Mouse (Mus musculus) heart, embryonic 12.5 days (tissue): ENCODE data around the gene Nova1. TPM values are rescaled to one million over a fixed set of nuclear protein-coding genes. Genes with fewer than 3 reads are reported as not detected.

ENCODE experiments used
- ATAC-seq: fragments of 200-750 bp; cut with Nextera tagmentation; 2 replicates; pipeline ENCODE4 v1.8.0; 2017; ENCODE audit warnings: moderate TSS enrichment, moderate library complexity; ENCODE audit not compliant: insufficient number of reproducible peaks, low FRiP score
- H3K27ac ChIP-seq: fragments of 300-500 bp; sonication (generic); 2 replicates; pipeline ENCODE4 v1.5.1; 2016; ENCODE audit warnings: mild to moderate bottlenecking, moderate library complexity; ENCODE audit not compliant: poor library complexity, severe bottlenecking
- H3K27me3 ChIP-seq: fragments of 300-500 bp; sonication (generic); replicated peaks from 2 replicates; pipeline ENCODE4 v1.6.1; 2016; ENCODE audit warnings: mild to moderate bottlenecking, moderate library complexity
- H3K36me3 ChIP-seq: fragments of 300-500 bp; sonication (generic); 2 replicates; pipeline ENCODE4 v1.6.1; 2016; ENCODE audit warnings: mild to moderate bottlenecking, moderate library complexity
- H3K4me1 ChIP-seq: fragments of 300-500 bp; sonication (generic); replicated peaks from 2 replicates; pipeline ENCODE4 v1.6.1; 2016; ENCODE audit warnings: mild to moderate bottlenecking
- H3K4me2 ChIP-seq: fragments of 300-500 bp; sonication (generic); 2 replicates; pipeline ENCODE4 v1.6.1; 2016; ENCODE audit warnings: mild to moderate bottlenecking, moderate library complexity
- H3K4me3 ChIP-seq: fragments of 300-500 bp; sonication (generic); 2 replicates; pipeline ENCODE4 v1.5.1; 2016; ENCODE audit warnings: mild to moderate bottlenecking
- H3K9ac ChIP-seq: fragments of 300-500 bp; sonication (generic); 2 replicates; pipeline ENCODE4 v1.6.1; 2016; ENCODE audit warnings: mild to moderate bottlenecking, moderate library complexity
- H3K9me3 ChIP-seq: fragments of 300-500 bp; sonication (generic); replicated peaks from 2 replicates; pipeline ENCODE4 v1.6.1; 2016; ENCODE audit warnings: mild to moderate bottlenecking, moderate library complexity
- WGBS: fragments of 180-500 bp; shearing (Covaris S2); methylation state at CpG from one replicate; pipeline ENCODE4 v1.1.7; 2016; 5-methylcytosine and 5-hydroxymethylcytosine counted together
- polyA plus RNA-seq: library from polyadenylated mRNA; unstranded; fragments of >200 nt; fragmentation: Nextera tagmentation; extraction: Ambion mirVana; gene quantifications from 2 replicates; pipeline ENCODE4 v1.2.1, GENCODE M21; 2016

The Nova1 gene
- polyA plus RNA-seq, 1 experiment from 2014 or later, result 2.1 TPM

GRCm38 (mm10) chr12:46666706-46667105, 152.0 kb downstream of the Nova1 start:
- H3K9me3 ChIP-seq, result no peaks in the 10 kb centered on the region
- H3K4me1 ChIP-seq, result no peaks in the 10 kb centered on the region
- no peak overlapping the region for H3K27ac ChIP-seq
- no peaks in the 10 kb centered on the region for H3K36me3 ChIP-seq
- ATAC-seq, result no peak
- no peak overlapping the region for H3K4me2 ChIP-seq
- no peaks in the 10 kb centered on the region for H3K27me3 ChIP-seq
- 59% methylated on average over 2 of the region's 2 CpGs for WGBS
- H3K4me3 ChIP-seq, result no peak overlapping the region
- no peak overlapping the region for H3K9ac ChIP-seq

- Histone ChIP-seq H3K36me3 (no peaks in the 10 kb centered on the region), H3K9me3 (no peaks in the 10 kb centered on the region), H3K9ac (no peak overlapping the region), H3K27ac (no peak overlapping the region), H3K4me3 (no peak overlapping the region), H3K4me2 (no peak overlapping the region), H3K4me1 (no peaks in the 10 kb centered on the region), H3K27me3 (no peaks in the 10 kb centered on the region)
- 72% methylated on average over 5 of the region's 5 CpGs for WGBS
- ATAC-seq, result no peak
Measured at GRCm38 (mm10) chr12:46646139-46646611, 172.6 kb downstream of the Nova1 start.

GRCm38 (mm10) chr12:46645365-46645962, 173.3 kb downstream of the Nova1 start:
- Histone ChIP-seq H3K36me3 (no peaks in the 10 kb centered on the region), H3K9me3 (no peaks in the 10 kb centered on the region), H3K4me3 (no peak overlapping the region), H3K4me2 (no peak overlapping the region), H3K27ac (no peak overlapping the region), H3K27me3 (no peaks in the 10 kb centered on the region), H3K9ac (no peak overlapping the region), H3K4me1 (no peaks in the 10 kb centered on the region)
- no peak for ATAC-seq
- 82% methylated on average over 6 of the region's 6 CpGs for WGBS
